Mouse (Mus musculus) CD8-positive naive resting alpha-beta T cell, adult 2 months (primary cell): Measurements from ENCODE around the gene Tmod3.
"Not testable (repeated sequence)": the region's sequence is repeated elsewhere in the genome, so short reads cannot be mapped to it uniquely, and the experiment has no call there.

Experiments
- DNase-seq, 2 experiments: peaks; one replicate each; pipeline ENCODE4 v3.0.0; 2022; ENCODE audit warnings: low read depth in 2 of 2, low spot score in 2 of 2

Tmod3 gene

GRCm38 (mm10) chr9:75558360-75558759, 1.1 kb downstream of the Tmod3 start:
- no peak for DNase-seq

- no peak for DNase-seq
These were observed 5.7 kb downstream of the Tmod3 start for GRCm38 (mm10) chr9:75553719-75554118.

GRCm38 (mm10) chr9:75551342-75551741, 8.1 kb downstream of the Tmod3 start:
- DNase-seq, result no peak

- no peak for DNase-seq
These were observed 10.4 kb downstream of the Tmod3 start for GRCm38 (mm10) chr9:75549010-75549409.

- peak; percentile 25 to 31 for DNase-seq
These were observed 12.4 kb downstream of the Tmod3 start for GRCm38 (mm10) chr9:75546885-75547553.

GRCm38 (mm10) chr9:75545514-75545913, 13.9 kb downstream of the Tmod3 start:
- no peak for DNase-seq

- DNase-seq, result peak; percentile 35 to 46
These were observed 18.0 kb downstream of the Tmod3 start for GRCm38 (mm10) chr9:75541497-75541896.

GRCm38 (mm10) chr9:75536422-75536821, 23.0 kb downstream of the Tmod3 start:
- no peak for DNase-seq

GRCm38 (mm10) chr9:75534431-75534962, 25.0 kb downstream of the Tmod3 start:
- DNase-seq, result no peak

- DNase-seq, result not testable (repeated sequence)
These were observed 26.5 kb downstream of the Tmod3 start for GRCm38 (mm10) chr9:75532989-75533388.

GRCm38 (mm10) chr9:75532461-75532860, 27.0 kb downstream of the Tmod3 start:
- no peak for DNase-seq

- DNase-seq, result no peak
These were observed 30.1 kb downstream of the Tmod3 start for GRCm38 (mm10) chr9:75529358-75529757.

- DNase-seq, result no peak
These were observed 31.4 kb downstream of the Tmod3 start for GRCm38 (mm10) chr9:75528096-75528495.

- DNase-seq, result no peak
These were observed 31.9 kb downstream of the Tmod3 start for GRCm38 (mm10) chr9:75527368-75528059.

- DNase-seq, result no peak
These were observed 35.8 kb downstream of the Tmod3 start for GRCm38 (mm10) chr9:75523646-75524045.

- DNase-seq, result no peak
These were observed 37.2 kb downstream of the Tmod3 start for GRCm38 (mm10) chr9:75522217-75522616.

- DNase-seq, result peak; percentile 57 to 66
These were observed 37.7 kb downstream of the Tmod3 start for GRCm38 (mm10) chr9:75521788-75522187.

GRCm38 (mm10) chr9:75520940-75521339, 38.5 kb downstream of the Tmod3 start:
- DNase-seq, result no peak

- no peak for DNase-seq
These were observed 41.7 kb downstream of the Tmod3 start for GRCm38 (mm10) chr9:75517751-75518150.

GRCm38 (mm10) chr9:75515464-75516113, 43.9 kb downstream of the Tmod3 start:
- DNase-seq, result peak in 1 of 2 experiments; percentile 27

GRCm38 (mm10) chr9:75511236-75511939, 48.1 kb downstream of the Tmod3 start:
- DNase-seq, result no peak
